In the genomic region with DNA sequence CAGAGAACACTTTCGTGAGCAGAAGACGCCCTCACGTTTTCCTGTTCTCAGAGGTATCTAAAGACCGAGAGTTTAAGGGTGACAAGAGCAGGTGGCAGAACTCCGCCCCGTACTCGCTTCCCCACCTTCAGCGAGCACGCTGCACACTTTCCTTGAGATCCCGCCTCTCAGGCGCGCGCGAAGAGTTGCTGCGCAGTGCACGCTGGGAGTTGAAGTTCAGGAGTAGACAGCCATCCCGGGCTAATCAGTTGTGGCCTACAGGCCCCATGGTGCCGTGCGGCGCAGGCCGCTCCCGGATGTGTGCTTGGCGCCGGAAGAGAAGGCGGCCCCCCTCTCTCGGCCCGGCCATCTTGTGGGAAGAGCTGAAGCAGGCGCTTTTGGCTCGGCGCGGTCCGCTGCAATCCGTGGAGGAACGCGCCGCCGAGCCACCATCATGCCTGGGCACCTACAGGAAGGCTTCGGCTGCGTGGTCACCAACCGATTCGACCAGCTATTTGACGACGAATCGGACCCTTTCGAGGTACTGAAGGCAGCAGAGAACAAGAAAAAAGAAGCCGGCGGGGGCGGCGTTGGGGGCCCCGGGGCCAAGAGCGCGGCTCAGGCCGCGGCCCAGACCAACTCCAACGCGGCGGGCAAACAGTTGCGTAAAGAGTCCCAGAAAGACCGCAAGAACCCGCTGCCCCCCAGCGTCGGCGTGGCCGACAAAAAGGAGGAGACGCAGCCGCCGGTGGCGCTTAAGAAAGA, we compare ENCODE assay signal across 8 mouse cellular contexts. TPM values are rescaled to one million over a fixed set of nuclear protein-coding genes. Genes with fewer than 3 reads are reported as not detected.
DNase-seq lines count a peak whose midpoint lies in the region; ATAC-seq lines count a peak whose summit lies in the region.

No protein-coding gene starts in this region.

- peak; percentile 92 for ATAC-seq in CD4-positive, CD25-positive, alpha-beta regulatory T cell, adult 4 months
- ATAC-seq in heart, embryonic 14.5 days (ENCODE audit: insufficient number of reproducible peaks, insufficient read depth, low FRiP score, low read depth) = peak; percentile 100
- ATAC-seq in liver, embryonic 13.5 days (ENCODE audit: low read depth) = peak; percentile 98
- ATAC-seq in stomach, embryonic 16.5 days (ENCODE audit: insufficient read depth, low FRiP score) = peak; percentile 99

- H3K36me3 ChIP-seq in heart, embryonic 14.5 days (ENCODE audit: control insufficient read depth, insufficient read depth, low read length) = peaks cover 6% of the 10 kb centered on the region
- peaks cover 8% of the 10 kb centered on the region for H3K36me3 ChIP-seq in liver, embryonic 13.5 days
- H3K36me3 ChIP-seq in stomach, embryonic 16.5 days (ENCODE audit: control insufficient read depth, insufficient read depth, low read length) = peaks cover 5% of the 10 kb centered on the region; the same call in 1 of the 2 replicates

- H3K27me3 ChIP-seq in heart, embryonic 14.5 days (ENCODE audit: control insufficient read depth, insufficient read depth, low read length) = no peaks in the 10 kb centered on the region
- H3K27me3 ChIP-seq in liver, embryonic 13.5 days = no peaks in the 10 kb centered on the region
- no peaks in the 10 kb centered on the region for H3K27me3 ChIP-seq in stomach, embryonic 16.5 days (ENCODE audit: control insufficient read depth, insufficient read depth, low read length)

- DNase-seq in c-Kit-negative CD71-positive TER-119-positive erythroid progenitor cells, embryonic 14.5 days (ENCODE audit: low read depth, low spot score) = peak; percentile 92
- DNase-seq in fibroblast of lung, adult 2 months (ENCODE audit: low read depth) = peak; percentile 94
- DNase-seq in kidney, postnatal 14 days = peak; percentile 98
- peak; percentile 97 for DNase-seq in liver, embryonic 13.5 days
- peak; percentile 88 for DNase-seq in neural tube, embryonic 10.5 days (ENCODE audit: extremely low spot score, low spot score)

- H3K9ac ChIP-seq in heart, embryonic 14.5 days (ENCODE audit: low read length) = peak overlapping the region; percentile 100
- H3K9ac ChIP-seq in liver, embryonic 13.5 days = peak overlapping the region; percentile 100
- peak overlapping the region; percentile 99 for H3K9ac ChIP-seq in stomach, embryonic 16.5 days (ENCODE audit: low read length)

- under 1% methylated on average over 68 of the region's 68 CpGs for WGBS in heart, embryonic 14.5 days
- WGBS in liver, embryonic 13.5 days (ENCODE audit: insufficient replicate concordance) = under 1% methylated on average over 66 of the region's 68 CpGs
- WGBS in stomach, embryonic 16.5 days = under 1% methylated on average over 68 of the region's 68 CpGs

- H3K27ac ChIP-seq in heart, embryonic 14.5 days (replicated peaks in 1 of 2; ENCODE audit: control insufficient read depth in 1 of 2, insufficient read depth in 1 of 2, low read depth in 2 of 2, low read length in 2 of 2) = peak overlapping the region; percentile 94 to 99
- H3K27ac ChIP-seq in liver, embryonic 13.5 days = peak overlapping the region; percentile 89
- peak overlapping the region; percentile 93 for H3K27ac ChIP-seq in stomach, embryonic 16.5 days (ENCODE audit: low read length)

- H3K4me2 ChIP-seq in heart, embryonic 14.5 days (ENCODE audit: low read length) = peak overlapping the region; percentile 90
- peak overlapping the region; percentile 90 for H3K4me2 ChIP-seq in liver, embryonic 13.5 days
- H3K4me2 ChIP-seq in stomach, embryonic 16.5 days (ENCODE audit: low read depth, low read length) = peak overlapping the region; percentile 64

- H3K4me1 ChIP-seq in heart, embryonic 14.5 days (ENCODE audit: control insufficient read depth in 2 of 2, insufficient read depth in 2 of 2, low read length in 2 of 2) = peaks cover 0 to 17% of the 10 kb centered on the region in 2 experiments; a peak in 2 of 4 replicates
- H3K4me1 ChIP-seq in liver, embryonic 13.5 days (replicated peaks) = peaks cover 38% of the 10 kb centered on the region
- no peaks in the 10 kb centered on the region for H3K4me1 ChIP-seq in stomach, embryonic 16.5 days (ENCODE audit: control insufficient read depth, insufficient read depth, low read length)

- no peaks in the 10 kb centered on the region for H3K9me3 ChIP-seq in heart, embryonic 14.5 days (ENCODE audit: control insufficient read depth, low read length)
- no peaks in the 10 kb centered on the region for H3K9me3 ChIP-seq in liver, embryonic 13.5 days (replicated peaks)
- no peaks in the 10 kb centered on the region for H3K9me3 ChIP-seq in stomach, embryonic 16.5 days (replicated peaks; ENCODE audit: control insufficient read depth, low read length)

- H3K4me3 ChIP-seq in heart, embryonic 14.5 days (ENCODE audit: control insufficient read depth in 1 of 2, insufficient read depth in 1 of 2, low read depth in 1 of 2, low read length in 2 of 2) = peak overlapping the region; percentile 85 to 100
- peak overlapping the region; percentile 100 for H3K4me3 ChIP-seq in liver, embryonic 13.5 days (replicated peaks)
- peak overlapping the region; percentile 100 for H3K4me3 ChIP-seq in stomach, embryonic 16.5 days (replicated peaks; ENCODE audit: low read length)

RNA-seq across cellular contexts. Expression of gene Serbp1, which starts 28.9 kb away (rescaled TPM):
- polyA plus RNA-seq in CD4-positive, CD25-positive, alpha-beta regulatory T cell, adult 4 months (2017; shearing (Covaris generic)) = 100 to 1,000 TPM; 188 to 255 TPM
- polyA plus RNA-seq in heart, embryonic 14.5 days (2014; fragmentation: Nextera tagmentation; extraction: Ambion mirVana) = 361 and 372 TPM in 2 replicates
- 397 and 437 TPM in 2 replicates for polyA plus RNA-seq in liver, embryonic 13.5 days (2015; fragmentation: Nextera tagmentation; extraction: Ambion mirVana)
- 277 and 295 TPM in 2 replicates for polyA plus RNA-seq in stomach, embryonic 16.5 days (2015; fragmentation: Nextera tagmentation; extraction: Ambion mirVana)

Comparison
In these comparisons a context has a peak if more than half of its experiments do, and no peak if none do; other contexts are left out.
1. Peak in every context shown above with its lines: DNase-seq, ATAC-seq, H3K4me3 ChIP-seq and H3K27ac ChIP-seq.